Mouse (Mus musculus) ovary, adult 18-20 months (tissue): ENCODE results near the gene Ttbk1.
A peak's percentile ranks its signal among the peaks of the same experiment; 100 is the strongest.

Source experiments
- DNase-seq: peaks from one replicate; pipeline ENCODE4 v3.0.0; 2022; ENCODE audit warnings: low spot score, mixed read lengths

Ttbk1 gene

DNA sequence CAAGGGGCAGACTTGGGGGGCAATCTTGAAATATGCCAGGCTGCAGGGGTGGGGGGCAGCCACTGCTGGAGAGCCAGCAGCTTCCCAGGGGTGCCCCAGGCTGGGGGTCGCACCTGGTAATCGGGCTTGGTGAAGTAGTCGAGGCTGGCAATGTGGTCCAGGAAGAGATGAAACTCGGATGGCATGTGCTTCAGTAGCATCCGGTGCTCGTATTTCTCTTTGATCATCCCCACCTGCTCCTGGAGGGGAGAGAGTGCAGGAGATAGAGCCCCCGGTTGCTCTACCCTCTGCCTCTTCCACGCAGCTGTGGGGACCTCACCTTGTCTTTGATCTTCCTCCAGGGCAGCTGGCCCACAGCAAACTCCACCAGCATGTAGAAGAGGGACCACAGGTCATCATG is 10.9 kb downstream of the Ttbk1 start:
- no peak for DNase-seq

DNA sequence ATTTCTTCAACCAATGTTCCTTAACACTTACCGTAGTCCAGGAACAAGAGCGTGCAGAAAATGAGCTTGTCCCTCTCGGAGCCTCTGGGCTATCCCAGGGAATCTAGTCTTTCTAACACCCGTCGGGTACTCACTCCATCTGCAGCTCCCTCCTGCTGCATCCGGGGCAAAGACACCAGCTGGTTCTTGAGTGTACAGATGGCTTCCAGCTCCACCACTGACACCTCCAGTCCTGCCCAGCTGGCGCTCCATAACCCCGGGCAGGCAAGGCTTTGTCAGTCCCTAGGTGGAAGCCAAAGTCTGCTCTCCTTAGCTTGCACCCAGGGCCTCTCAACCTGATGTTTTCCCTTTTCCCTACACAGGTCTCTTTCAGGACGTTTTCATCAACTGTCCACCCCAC is 19.6 kb downstream of the Ttbk1 start:
- DNase-seq, result no peak

DNA sequence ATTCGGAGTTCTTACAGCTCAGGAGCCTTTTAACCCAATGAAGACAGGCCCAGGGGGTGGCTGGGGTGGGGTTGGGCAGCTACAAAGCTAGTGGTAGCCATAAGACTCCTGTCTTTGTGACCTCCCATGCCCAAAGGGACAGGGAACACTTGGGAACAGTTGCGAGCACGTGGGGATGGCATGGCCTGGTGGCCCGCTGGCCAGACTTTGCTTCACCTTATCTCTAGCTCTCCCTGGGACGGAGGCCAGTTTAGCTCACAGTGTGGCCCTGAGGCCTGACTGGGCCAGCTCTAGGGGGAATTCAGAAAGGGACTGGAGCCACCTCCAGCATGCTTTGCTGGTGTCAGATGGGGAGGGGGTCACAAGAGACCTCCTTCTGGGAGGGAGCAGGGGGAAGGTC is 25.2 kb downstream of the Ttbk1 start:
- DNase-seq, result no peak

DNA sequence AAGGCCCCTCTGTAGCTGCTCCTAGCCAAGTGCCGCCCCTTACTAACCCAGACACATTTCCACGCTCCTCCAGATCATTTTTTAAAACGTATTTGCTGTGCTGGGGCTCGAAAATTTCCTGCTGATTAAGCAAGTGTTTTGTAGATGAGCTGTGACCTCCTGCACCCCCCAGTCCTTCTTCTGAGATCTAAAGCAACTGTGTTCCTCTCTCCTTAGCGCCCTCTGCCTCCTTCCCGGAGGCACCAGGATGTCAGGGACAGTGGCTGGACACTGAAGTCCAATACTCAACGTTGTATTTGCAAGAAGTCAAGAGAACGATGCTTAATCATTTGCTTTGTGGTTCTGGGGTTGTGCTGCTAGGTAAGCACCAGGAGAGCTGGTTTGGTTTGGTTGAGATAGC is 26.1 kb downstream of the Ttbk1 start:
- DNase-seq, result no peak

DNA sequence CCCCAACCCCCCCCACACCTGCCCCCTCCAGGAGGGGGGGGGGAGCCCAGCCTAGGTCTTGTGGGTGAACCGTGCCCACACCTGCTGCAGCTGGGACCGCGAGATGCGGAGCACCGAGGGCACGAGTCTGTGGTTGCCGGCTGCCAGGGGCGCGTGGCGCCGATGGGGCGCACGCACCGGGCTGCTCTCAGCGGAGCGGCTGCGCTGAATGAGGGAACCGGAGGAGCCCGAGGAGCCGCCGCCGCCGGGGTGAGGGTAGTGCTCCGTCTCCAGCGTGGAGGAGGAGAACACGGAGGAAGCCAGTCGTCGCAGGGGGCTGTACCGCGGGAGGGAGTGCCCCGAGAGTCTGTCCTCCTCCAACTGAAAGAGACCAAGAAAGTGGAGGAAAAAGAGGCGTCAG is 26.8 kb downstream of the Ttbk1 start:
- no peak for DNase-seq

DNA sequence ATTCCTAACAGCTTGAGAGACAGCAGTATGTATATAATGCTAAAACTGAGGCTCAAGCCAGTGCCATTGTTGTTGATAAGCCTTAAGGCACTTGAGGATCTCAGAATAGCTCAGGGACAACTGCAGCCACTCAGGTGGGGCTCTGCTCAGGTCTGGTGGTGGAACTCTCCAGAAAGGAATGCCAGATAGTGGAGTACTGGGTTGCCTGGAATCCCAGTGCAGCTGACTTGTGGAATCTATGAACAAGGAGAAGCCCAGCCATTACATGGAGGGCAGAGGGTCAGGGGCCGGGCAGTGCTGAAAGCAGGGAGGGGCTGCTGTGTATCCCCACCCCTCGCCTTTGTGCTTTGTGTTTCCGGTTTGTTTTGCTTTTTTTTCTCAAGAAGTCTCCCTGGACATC is 29.0 kb downstream of the Ttbk1 start:
- DNase-seq, result no peak

DNA sequence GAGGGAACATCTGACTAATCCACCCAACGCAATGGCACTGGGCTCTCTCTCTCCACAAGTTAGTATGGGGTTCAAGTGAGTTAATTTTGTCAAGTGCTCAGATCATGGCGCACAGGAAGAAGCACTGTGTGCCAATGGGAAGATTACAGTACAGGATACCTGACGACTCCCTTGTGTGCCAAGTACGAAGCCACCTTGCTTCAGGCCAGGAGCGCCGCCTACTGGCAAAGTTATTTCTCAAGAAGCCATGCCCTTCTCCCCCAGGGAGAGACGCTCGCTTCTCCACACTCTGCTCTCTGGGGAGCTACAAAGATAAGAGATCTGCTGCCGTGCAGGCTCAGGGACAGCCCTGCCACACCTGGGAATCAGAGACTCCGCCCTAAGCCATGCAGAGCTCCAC is 29.7 kb downstream of the Ttbk1 start:
- no peak for DNase-seq

DNA sequence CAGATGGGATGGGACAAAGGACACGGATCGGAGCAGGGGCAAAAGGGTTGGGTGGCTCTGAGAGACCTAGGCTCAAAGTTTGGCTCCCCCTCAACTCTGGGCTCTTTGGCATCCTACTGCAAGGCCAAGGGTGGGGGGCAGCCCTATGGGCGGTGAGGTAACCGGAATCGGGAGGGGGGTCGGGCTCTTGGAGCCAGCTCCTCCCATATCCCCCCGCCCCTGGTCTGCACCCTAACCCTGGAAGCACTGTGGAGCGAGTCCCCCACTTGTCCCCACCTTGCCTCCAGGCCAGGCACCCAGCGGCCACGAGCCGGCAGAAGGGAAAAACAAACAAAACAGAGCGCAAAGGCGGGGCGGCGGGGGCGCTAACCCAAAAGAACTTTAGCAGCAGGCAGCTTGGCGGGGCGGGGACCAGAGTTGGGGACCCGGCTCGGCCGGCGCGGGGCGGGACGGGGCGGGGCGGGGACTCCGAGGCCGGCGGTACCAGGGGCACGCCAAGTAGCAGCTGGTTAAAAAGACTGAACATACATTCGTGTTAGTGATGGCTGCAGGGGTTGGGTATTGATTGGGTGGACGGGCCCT is 32.3 kb downstream of the Ttbk1 start:
- no peak for DNase-seq

DNA sequence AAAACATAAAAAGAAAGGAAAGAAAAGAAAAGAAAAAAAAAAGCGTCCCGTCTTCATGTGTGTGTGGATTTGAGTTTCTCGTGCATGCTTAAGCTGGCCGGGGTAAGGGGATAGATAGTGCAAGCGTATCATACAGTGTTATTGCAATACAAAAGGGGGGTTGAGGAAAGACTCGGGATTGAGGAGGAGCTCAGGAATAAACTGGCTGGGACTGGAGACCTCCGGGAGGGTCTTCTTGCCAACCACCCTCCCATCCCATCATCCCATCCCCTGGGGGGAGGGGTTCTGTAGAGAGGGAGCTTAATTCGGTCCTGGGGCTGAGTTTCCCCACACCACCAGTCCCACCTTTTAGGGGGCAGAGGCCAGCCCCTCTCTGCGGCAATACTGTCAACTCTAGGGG is 32.9 kb downstream of the Ttbk1 start:
- DNase-seq, result no peak

DNA sequence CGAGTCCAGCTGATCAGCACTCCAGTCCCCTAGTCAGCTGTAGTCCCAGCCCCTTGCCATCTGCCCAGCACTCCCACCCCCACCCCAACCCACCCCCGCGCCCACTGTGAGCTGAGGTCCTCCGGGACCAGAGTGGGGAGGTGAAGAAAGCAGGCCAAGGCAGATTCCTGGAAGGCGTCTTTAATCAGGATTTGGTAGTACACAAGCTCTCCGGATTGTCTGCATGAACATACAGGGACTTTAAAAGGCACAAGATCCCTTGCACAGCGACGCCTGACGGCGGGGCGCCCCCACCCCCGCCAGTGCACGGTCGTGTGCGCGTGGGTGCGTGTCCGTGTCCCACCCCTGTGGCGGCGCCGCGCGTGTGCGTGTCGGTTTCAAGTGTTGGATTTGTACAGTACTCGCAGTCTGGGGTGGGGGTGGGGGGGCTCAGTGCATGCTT is 33.5 kb downstream of the Ttbk1 start:
- DNase-seq, result no peak

DNA sequence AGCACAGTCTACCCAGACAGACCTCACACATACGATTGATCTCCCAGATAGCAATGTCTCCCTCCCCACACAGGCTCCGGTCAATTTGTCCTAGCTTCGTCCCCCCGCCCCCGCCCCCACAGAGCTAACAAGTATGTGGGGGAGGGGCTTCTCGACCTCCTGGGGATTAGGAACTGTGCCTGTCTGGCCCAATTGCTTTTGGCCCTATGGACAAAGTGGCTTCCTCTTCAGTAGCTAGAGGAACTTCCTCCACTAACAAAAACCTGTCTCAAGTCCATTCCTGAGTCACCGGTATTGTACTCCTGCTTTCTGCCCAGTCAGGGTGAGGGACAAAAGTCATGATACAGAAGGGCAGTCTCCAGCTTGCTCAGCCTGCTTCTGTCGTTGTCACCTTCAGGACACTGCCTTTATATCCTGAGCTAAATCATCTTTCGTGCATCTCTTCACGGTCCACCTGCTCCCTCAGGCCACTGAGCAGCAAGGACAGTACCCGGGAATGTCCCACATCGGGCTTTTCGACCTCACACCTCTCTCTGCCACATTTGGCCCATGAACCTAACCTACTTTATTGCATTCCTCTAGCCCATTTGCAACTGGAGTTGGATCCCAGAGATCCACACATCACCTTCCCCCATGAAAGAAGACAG is 34.0 kb downstream of the Ttbk1 start:
- DNase-seq, result no peak

DNA sequence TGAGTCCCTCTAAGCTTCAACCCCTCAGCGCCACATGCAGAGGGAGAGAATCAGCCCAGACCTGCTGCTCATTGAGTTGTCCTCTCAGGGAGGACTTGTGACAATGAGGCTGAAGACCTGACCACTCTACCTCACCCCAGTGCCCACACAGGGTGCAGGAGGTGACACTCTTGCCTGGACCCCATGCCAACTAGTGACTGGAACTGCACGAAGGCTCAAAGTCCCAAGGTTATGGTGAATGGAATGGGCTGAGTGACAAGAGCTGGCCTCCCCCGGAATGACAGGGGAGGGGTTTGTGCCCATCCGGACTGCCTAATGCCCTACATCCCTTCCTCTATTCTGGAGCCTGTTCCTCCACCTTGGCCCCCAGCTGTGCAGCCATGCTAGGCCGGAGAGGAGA is 34.8 kb downstream of the Ttbk1 start:
- DNase-seq, result no peak

DNA sequence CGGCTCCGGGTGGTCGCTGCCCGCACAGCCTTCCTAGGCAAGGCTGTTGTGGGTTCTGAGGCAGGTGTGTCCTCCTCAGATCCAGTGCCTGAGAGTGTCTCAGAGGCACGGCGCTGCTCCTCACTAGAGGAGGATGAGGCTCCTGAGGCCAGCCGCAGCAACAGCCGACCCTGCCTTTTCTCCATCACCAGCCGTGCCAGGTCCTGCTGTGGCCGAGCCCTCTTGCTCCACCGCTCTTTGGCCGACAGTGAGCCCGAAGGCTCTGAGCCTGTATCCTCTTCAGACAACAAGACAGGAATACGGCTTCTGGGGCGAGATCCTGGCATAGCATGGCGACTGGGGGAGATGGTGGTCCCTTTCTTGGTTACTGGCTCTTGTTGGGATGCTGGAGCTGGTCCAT is 41.2 kb downstream of the Ttbk1 start:
- DNase-seq, result no peak

DNA sequence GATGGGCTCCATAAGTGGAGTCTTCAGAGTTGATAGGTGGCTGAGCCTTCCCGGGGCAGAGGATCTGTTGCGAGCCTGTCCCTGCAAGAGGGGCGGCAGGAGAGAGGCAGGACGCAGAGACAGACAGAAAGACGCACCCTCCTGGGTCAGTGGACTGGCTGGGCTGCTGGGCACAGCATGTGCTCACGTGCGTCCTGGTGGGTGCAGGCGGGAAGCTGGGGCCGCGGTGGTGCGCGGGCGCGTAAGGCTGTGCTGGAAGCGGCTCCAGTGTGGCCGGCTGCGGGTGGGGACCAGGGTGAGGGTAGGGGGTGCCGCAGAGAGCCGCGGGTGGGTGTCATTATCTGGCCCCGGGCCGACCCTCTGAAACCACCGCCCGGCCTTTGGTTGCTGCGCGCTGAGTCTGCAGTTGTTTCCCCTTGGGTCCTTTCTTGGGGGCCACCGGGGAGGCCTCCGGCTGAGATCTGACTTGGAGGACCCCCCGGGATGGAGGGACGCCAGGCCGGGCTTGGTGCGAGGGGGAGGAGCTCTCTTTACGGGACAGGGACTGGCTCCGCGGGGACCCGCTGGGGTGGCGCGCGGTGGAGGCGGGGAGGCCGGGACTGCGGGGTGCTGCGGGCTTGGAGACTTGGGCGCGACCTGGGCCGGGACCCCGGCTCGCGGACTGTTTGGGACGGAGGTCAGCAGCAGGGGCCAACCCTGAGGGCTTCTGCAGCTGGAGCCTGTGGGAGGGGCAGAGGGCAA is 42.5 kb downstream of the Ttbk1 start:
- DNase-seq, result no peak

DNA sequence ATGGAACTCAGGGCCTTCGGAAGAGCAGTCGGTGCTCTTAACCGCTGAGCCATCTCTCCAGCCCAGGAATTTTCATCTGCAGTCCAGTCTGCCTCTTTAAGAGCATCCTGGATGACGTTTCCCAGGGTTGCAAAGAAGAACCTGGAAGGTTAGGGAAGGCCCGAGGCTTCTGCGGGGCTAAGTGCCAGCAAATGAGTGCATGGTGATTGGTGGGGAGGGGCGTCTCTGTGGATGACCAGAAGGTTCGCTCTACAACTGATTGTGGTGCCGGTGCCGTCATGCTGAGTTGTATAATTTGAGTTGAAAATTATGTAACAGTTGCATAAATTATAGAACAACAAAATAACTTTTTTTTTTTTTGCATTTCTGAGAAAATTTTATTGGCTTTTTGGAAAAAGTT is 48.3 kb downstream of the Ttbk1 start:
- DNase-seq, result no peak

DNA sequence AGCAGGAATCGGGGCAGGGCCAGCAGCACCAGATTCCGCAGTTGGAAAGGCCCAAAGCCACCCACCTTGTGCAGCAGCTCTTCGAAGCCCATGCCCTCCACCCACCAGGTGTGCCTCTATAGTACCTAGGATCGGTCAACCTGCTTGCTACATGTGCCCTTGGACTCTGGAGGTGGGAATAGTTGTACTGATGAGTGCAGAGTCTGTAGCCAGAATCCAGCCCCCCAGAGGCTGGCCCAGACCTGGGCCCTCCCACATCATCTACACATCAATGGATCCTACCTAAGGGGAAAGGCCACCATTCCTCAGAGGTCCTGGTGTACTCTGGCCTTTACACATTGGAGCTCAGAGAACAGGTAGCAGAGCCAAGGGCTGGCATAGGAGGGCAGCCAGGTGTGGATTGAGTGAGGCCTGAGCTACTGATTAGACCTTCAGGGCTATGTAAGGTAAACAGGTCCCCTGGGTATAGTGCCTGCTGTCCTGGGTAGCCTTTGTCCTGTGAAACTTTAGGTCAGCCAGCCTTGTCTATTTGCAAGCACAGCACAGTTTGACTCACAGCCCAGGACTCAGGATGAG is 49.1 kb downstream of the Ttbk1 start, which contains the start of gene Slc22a7:
Gene Slc22a7, minus strand, starts transcription at position 160 of the 576 bp plus-strand sequence.
- no peak for DNase-seq

DNA sequence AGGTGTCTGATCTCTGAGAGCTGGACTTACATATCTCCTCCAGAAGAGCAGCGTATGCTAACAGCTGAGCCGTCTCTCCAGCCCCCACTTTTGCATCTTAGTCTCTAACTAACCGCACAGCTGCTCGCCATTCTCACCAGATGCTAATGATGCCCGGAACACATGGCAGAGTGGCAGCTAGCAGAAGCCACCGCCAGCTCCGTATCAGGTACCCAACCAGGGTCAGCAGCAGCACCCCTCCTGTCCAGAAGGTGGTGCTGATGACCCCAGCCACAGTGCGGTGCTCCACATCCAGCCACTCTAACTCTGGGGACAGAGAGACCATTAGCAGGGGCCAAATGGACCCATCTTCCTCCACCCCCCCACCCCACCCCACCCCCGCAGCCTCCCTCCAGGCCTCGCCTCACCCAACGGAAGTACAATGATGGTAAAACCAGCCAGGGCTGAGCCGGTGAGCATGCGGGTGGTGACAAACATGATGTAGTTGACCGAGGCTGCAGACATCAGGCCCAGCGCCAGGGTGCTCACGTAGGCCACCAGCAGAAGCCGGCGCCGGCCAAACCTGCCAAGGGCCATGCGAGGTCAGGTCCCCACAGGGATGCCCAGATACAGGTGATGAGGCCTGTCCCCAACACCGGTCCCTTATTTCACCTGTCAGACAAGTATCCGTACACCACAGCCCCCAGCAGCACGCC is 50.7 kb downstream of the Ttbk1 start:
- DNase-seq, result no peak

DNA sequence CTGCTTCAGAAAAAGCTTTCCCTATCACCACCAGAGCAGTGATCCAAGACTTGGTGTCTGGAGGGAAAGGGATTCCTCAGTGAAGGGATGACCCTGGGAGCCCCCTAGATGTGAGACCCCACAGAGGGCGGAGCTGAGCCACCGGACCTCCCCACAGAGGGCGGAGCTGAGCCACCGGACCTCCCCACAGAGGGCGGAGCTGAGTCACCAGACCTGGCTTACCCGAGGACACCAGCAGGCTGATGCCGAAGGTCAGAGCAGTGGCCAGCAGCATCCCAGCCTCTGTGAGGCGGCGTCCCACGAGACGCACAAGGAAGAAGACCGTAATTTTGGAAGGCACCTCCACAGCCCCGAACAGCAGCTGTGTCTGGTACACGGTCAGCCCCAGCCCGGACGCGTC is 53.8 kb downstream of the Ttbk1 start:
- DNase-seq, result no peak

DNA sequence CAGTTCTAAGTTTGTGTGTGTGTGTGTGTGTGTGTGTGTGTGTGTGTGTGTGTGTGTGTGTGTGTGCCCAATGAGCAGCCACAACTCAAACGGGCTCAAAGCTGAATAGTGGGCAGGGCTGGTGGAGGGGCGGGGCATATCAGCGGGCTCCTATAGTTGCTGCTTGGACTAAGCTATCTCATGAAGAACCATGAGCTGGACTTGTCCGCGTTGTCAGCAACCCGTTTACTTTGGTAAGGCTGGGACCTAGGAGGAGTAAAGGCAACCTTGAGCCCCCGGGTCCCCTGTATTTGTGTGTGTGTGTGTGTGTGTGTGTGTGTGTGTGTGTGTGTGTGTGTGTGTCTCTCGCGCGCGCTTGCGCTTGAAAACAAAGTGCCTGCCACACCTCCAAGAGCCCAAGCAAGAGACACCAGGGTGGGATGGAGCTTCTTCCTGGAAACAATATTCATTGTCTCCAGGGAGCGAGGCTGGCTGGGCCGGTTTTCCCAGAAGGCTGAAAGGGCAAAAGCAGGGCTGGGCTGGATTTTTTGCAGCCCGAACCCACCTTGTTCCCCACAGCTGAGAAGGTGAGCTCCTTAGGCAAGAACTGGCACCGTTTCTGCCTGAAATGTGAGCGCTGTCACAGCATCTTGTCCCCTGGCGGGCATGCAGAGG is 58.6 kb downstream of the Ttbk1 start, which contains the start of gene Crip3:
Gene Crip3, plus strand, starts transcription at position 166 of the 654 bp plus-strand sequence.
- peak; percentile 37 for DNase-seq

DNA sequence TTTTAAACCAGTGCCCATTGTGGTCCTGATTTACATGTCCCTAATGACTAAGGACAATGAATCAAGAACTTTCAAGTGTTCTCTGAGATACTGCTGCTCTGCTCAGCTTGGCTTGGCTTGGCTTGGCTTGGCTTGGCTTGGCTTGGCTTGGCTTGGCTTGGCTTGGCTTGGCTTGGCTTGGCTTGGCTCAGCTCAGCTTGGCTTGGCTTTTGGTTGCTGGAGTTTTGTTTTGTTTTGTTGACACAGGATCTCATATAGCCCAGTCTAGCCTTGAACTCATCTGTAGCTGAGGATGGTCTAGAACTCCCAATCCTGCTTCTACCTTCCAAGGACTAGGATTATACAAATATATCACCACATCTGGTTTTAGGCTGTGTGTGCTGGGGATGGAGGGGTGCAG is 61.0 kb downstream of the Ttbk1 start:
- no peak for DNase-seq

DNA sequence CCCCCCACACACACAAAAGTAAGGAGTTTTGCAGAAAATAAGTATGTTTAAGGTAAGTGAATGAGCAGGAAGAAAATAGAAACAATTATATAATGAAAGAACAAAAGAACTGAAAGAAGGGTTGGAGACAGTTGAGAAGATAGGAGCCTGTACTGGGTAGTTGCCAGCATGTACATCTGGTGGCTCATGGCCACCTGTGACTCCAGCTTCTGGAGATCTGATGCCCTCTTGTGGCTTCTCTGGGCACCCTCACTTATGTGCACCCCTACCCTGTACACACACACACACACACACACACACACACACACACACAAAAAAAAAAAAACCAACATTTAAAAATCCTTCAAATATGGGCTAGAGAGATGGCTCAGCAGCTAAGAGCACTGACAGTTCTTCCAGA is 67.8 kb downstream of the Ttbk1 start:
- DNase-seq, result no peak

DNA sequence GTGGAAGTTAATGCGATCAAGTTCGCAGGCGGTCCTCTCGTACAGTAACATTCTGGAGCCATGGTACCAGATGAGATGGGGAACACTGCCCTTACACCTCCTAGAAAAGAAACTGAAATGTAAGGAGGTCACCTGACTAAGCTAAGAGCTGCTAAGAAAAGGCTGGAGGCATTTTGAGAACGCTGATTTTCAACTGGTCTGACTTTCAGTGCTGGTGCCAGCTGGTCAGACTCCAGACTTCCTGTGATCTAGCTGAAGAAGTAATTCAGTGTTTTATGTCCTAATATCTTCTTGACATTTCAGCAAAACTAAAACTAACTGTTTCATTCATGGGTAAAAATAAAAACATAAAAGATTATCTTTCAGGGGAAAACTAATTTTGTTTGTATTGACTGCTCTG is 68.8 kb downstream of the Ttbk1 start:
- DNase-seq, result no peak
